Mouse (Mus musculus) layer of hippocampus, adult 11-12 months (tissue): ENCODE measurements around the gene Gm11146.

Experiments used
- DNase-seq: peaks from one replicate; pipeline ENCODE4 v3.0.0; 2022; ENCODE audit warnings: low spot score

Gene Gm11146

DNA sequence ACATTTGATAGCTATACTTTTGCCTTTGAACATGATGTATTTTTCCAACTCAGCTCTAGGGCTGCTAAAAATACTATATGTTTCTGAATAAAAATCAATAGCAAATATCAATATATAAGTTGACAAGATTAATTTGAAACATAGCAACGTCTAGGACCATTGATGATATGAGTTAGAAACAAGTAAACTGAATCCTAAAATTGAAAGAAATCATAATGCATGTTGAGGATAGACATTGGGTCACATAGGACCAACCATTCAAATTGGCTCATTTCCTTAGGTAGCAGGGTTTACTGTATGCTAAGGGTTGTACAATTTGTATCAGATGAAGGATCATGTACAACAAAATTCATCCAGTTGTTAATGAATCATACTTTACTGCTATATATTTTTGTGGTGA is at the start of gene Gm11146:
TSS of gene Gm11146 (minus strand) at position 101 of the 400 bp plus-strand sequence.
- DNase-seq: no peak

- DNase-seq: no peak
Observed at GRCm38 (mm10) chr16:77650596-77650995, 48.7 kb upstream of the Gm11146 start.

- DNase-seq: no peak
Observed at GRCm38 (mm10) chr16:77649006-77649405, 47.1 kb upstream of the Gm11146 start.

DNA sequence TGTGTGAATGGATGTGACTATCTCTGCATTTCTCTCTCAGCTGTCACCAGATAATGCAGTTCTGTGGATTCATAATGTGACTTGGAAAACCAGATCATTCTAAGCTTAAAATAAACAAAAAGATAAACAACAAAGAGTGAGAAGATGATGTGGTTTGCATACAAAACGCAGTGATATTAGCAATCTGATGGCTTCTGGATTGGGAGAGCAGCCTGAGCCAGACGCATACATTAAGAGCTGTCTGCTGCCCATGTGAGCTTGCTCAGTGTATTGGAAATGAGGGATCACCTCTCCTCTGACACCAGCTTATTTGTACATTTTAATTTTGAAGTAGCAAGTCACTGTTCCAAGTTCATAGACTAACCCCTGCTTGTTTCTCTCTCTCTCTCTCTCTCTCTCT is 46.3 kb upstream of the Gm11146 start:
- DNase-seq: no peak

- DNase-seq: no peak
Observed at GRCm38 (mm10) chr16:77646146-77646545, 44.3 kb upstream of the Gm11146 start.

DNA sequence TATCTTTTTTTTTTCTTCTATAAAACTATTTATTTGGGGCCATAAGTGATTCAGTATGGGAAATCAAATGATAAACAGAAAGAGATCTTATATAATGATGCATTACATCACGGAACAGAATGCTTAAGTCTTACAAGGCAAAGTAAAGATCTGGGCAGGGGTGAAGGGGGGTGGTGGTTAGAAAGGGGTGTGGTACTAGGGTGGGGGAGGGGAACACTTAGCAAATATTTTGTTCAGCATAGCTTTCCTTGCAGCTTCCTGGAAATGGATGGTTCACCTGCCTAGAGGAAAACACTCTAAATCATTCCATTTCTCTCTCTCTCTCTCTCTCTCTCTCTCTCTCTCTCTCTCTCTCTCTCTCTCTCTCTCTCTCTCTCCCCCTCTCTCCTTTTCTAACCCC is 43.1 kb upstream of the Gm11146 start:
- no peak for DNase-seq

GRCm38 (mm10) chr16:77643871-77644720 is 42.2 kb upstream of the Gm11146 start:
- peak; percentile 89 for DNase-seq

GRCm38 (mm10) chr16:77643036-77643870 is 41.4 kb upstream of the Gm11146 start:
- peak; percentile 84 for DNase-seq

DNA sequence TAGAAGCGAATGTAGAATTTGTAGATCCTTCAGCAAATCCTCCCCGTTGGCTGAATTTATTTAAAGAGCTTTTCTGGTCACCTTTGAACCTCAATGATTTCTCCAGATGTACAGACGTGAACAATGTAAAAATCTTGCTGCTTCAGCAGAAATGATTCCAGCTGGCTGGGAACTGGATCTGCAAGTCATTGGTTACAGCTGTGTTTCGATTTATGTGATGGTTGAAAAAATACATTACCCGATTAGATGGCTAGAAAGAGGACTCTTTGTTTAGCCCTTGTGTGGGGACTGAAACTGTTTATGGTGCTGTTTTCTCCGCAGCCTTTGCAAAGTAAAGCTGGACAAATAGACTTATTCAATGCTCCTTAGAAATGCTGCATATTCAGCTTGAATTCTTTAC is 34.6 kb upstream of the Gm11146 start:
- DNase-seq: no peak

GRCm38 (mm10) chr16:77632315-77632881 is 30.5 kb upstream of the Gm11146 start:
- no peak for DNase-seq

- no peak for DNase-seq
Observed at GRCm38 (mm10) chr16:77622681-77623080, 20.8 kb upstream of the Gm11146 start.

DNA sequence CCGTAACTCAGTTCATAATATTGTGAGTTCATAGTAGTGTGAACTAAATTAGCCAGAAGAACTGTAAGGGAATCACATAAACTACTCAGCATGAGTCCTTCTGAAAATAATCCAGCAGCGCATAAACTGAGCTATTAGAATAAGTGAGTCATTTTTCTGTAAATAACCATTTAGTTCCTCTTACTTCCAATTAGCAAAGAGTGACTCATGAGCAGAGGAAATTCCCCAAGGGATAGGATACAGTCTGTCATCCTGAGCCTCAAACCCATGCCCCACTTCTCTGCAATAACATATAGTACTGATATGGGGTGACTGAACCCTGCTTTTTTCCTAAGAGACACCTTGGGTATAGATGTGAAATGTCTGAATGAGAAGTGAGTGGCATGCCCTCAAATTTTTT is 687 bp upstream of the Gm11146 start:
- no peak for DNase-seq

DNA sequence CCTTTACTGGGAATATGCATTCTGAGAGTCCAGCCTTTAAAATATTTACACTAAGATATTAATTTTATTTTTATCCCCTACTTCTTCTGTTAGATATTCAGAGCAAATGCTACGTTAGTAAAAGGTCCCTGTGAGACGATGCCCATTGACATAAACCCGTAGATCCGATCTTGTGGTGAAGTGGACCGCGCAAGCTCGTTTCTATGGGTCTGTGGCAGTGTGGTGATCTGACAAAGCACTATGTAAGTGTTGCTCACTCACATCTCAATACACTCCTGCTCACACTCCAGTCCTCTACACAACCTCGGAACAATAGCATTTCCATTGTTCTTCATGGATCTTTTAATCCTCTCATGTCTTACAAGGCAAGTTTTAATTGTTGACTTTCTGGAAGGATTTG is 3.1 kb downstream of the Gm11146 start:
- no peak for DNase-seq

DNA sequence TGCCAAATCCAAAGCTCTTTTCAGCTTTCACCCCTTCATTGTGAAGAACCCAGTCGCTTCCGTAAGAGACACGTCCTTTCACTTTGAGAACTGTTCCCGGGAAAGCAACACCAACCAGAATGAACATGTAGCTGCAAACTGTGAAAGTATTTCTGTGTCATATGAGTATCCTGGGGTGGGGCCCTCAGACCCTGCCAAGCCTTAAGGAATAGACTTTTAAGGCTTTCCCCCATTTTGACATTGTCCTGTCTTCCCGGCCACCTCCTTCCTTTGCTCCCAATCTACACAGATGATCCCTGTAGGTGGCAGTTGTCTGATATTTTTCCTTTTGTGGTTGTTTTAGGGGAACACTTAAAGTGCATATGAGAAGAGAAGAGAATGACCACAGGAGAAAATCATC is 5.3 kb downstream of the Gm11146 start:
- DNase-seq: peak; percentile 38

DNA sequence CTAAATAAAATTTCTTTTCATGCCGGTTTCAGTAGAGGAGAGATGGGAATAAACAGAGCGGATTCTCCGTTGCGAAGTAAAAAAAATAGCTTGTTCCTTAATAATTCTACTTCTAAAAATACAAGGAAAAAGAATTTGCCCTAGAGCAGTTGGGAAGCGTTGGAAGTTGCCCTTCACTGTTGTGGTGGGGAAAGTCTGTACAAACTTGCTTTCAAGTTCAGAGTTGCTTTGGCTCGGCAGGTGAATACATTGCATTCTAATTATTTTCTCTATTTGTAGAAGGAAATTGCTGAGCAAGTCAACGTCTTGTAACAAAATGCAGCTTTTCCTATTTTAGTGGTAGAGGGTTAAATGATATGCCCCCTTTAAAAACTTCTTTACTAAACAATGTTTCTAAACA is 6.2 kb downstream of the Gm11146 start:
- no peak for DNase-seq

GRCm38 (mm10) chr16:77594553-77594952 is 7.3 kb downstream of the Gm11146 start:
- DNase-seq: peak; percentile 80

DNA sequence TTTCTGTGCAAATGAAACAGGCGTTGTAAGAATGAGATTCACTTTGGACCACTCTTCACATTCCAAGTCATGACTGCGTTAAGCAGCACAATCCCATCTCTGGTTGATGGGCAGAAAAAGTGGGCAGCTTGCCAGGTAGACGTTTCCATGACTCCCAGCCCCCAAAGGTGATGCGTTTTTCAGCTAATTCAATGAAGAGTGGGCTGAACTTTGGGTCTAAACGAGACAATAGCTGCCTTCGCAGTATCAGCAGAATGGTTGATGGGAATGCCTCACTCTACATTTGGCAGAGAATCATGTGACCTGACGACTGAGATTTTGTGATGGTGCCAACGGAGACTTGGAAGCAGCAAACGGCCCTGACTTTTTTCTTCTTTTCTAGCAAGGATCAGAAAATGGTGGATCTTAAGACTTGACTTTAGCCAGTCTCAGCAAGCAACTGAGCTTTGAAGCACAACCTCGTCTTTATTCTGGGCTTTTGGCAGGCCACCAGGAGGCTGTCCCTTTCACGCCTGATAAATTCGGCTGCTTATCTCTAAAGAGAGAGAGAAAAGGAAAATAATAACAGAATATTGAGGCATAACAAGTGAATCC is 8.0 kb downstream of the Gm11146 start:
- peak; percentile 80 for DNase-seq

DNA sequence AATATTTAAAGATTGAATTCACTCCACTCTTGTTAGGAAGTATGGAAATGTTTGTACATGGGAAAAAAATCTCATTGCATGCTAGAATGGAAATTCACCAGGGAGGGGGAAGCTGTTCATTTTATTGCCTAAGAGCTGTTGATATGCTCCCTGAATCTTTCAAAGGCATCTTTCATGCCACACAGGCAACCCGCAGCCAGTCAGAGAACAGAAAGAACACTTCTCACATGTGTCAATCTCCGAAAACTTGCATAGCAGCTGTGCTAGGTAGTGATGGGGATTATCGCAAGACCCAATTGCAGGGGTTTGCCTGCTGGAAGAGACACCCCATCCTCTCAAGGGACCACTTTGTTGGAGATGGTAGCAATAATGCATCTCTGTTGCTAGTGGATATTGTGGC is 8.9 kb downstream of the Gm11146 start:
- peak; percentile 34 for DNase-seq

GRCm38 (mm10) chr16:77573036-77573435 is 28.9 kb downstream of the Gm11146 start:
- no peak for DNase-seq

DNA sequence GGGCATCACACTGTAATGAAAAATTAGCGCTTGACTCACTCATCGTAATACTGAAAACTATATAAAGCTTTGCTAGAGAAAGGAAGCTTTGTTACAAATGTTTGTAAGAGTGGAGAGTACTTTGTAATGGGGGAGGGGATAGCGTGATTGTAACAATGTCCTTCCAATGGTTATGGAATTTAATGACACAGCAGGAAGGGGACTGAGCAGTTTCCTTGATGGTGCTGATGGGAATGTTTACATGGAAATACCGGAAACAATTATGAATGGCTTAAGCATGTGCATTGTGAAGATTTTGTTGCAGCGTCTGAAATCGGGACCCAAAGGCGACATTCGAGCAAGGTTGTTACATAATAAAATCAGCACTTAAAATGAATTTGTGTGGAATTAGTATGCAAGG is 32.4 kb downstream of the Gm11146 start:
- DNase-seq: no peak

DNA sequence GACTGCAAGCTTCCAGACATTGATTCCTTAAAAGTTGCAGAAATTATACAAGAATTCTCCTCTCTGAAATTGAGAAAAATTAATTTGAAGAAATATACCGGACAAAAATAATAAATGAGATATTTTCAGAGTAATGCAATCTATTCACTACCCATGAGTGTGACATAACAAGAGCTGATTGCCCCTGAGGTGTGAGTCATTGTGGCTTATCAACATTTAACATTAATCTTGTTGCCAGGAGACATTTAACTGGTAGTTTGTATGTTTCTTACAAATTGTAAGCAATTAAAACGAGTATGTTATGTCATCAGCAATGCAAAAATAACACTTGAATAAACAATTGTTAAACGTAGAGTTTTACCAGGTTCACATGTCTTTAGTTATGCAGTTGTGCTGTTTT is 33.5 kb downstream of the Gm11146 start:
- DNase-seq: no peak

- no peak for DNase-seq
Observed at GRCm38 (mm10) chr16:77562852-77563251, 39.0 kb downstream of the Gm11146 start.
